In the genomic region with DNA sequence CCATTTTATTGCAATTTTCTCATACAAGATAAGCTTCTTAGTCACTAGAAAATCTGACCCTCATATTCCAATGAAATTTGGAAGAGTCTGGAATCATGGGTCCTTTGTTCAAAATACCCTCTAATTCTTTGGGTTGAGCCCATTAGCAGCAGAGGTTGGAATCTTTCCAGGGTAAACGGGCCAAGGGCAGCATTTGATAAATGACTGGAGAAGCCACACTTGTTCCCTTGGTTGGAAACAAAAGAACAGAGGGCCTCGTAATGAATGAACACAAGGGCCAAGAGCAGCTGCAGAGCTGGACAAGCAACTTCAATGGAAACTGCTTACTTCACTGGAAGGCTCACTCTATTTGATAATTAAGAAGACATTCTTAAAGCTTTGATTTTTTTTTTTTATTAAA, we compare ENCODE assay signal across 18 mouse cellular contexts.
DNase-seq lines count a peak whose midpoint lies in the region; ATAC-seq and TF ChIP-seq lines count a peak whose summit lies in the region.
"Had no signal": no experiment of that assay in that cellular context is flagged by ENCODE, and none has a peak within 500 bp of the region (broad histone marks: within the 10 kb centered on the region; RNA-seq: fewer than 3 reads in every experiment).

No protein-coding gene starts in this region.

- no peak overlapping the region for H3K27ac ChIP-seq in left cerebral cortex, adult 2 months
- H3K27ac ChIP-seq in hindbrain, postnatal 0 days, result no peak overlapping the region
- H3K27ac ChIP-seq: embryonic facial prominence, embryonic 15.5 days; heart, embryonic 15.5 days had no signal

- peak; percentile 10 for DNase-seq in embryo, embryonic 11 days
- DNase-seq in embryo, embryonic 9.5 days (ENCODE audit: extremely low spot score), result no peak
- peak; percentile 68 for DNase-seq in left cerebral cortex, postnatal 4 days
- no peak for DNase-seq in left cerebral cortex, adult 2 months (ENCODE audit: extremely low spot score in 1 of 2, low spot score in 2 of 2)
- peak; percentile 34 to 43 for DNase-seq in adrenal gland, postnatal 36 days
- DNase-seq in hindbrain, postnatal 0 days (ENCODE audit: low spot score), result peak; percentile 78
- no peak for DNase-seq in natural killer cell, adult 2 months (ENCODE audit: low spot score in 2 of 2)
- DNase-seq: cerebellum, adult 9-11 months; heart, adult 18-20 months; kidney, adult 2 months; kidney, postnatal 36 days; thymus, adult 18-20 months had no signal

- no peak for TF ChIP-seq CTCF in left cerebral cortex, adult 2 months (IDR thresholded peaks at IDR 0.05)
- TF ChIP-seq CTCF in hindbrain, postnatal 0 days (IDR thresholded peaks at IDR 0.05; ENCODE audit: low read depth), result no peak

- no peak for ATAC-seq in hindbrain, postnatal 0 days
- ATAC-seq: forebrain, embryonic 15.5 days had no signal

- WGBS in hindbrain, postnatal 0 days, result 23% methylated on average over 2 of the region's 2 CpGs

- no peak overlapping the region for H3K4me2 ChIP-seq in hindbrain, postnatal 0 days (ENCODE audit: low read depth, low read length)
- H3K4me2 ChIP-seq: embryonic facial prominence, embryonic 15.5 days; forebrain, embryonic 15.5 days; heart, embryonic 15.5 days; hindbrain, embryonic 15.5 days; midbrain, embryonic 11.5 days had no signal

- H3K9me3 ChIP-seq in hindbrain, postnatal 0 days (ENCODE audit: low read length), result no peaks in the 10 kb centered on the region
- H3K9me3 ChIP-seq: embryonic facial prominence, embryonic 15.5 days; forebrain, embryonic 15.5 days; heart, embryonic 15.5 days; hindbrain, embryonic 15.5 days had no signal

- H3K4me1 ChIP-seq in hindbrain, postnatal 0 days (ENCODE audit: insufficient read depth, low read length), result no peaks in the 10 kb centered on the region

- H3K4me3 ChIP-seq in left cerebral cortex, adult 2 months, result no peak overlapping the region
- no peak overlapping the region for H3K4me3 ChIP-seq in hindbrain, postnatal 0 days (ENCODE audit: low read length)
- H3K4me3 ChIP-seq: embryonic facial prominence, embryonic 15.5 days; forebrain, embryonic 15.5 days; heart, embryonic 15.5 days; hindbrain, embryonic 15.5 days had no signal

- H3K9ac ChIP-seq in hindbrain, postnatal 0 days (replicated peaks; ENCODE audit: low read length), result no peak overlapping the region
- H3K9ac ChIP-seq: embryonic facial prominence, embryonic 15.5 days; forebrain, embryonic 15.5 days; heart, embryonic 15.5 days; hindbrain, embryonic 15.5 days had no signal

- intact Hi-C loops in left cerebral cortex, postnatal 4 days (cut with DNase I), result loop anchor here (10.0 kb wide), 1 partner anchor 620 kb away; no protein-coding TSS in a partner anchor
- intact Hi-C loops in left cerebral cortex, adult 2 months (cut with DNase I), result loop anchor here (5.0 to 10.0 kb wide), 2 partner anchors 408 to 510 kb away; no protein-coding TSS in a partner anchor

- no peaks in the 10 kb centered on the region for H3K27me3 ChIP-seq in hindbrain, postnatal 0 days (ENCODE audit: insufficient read depth, low read length)
- H3K27me3 ChIP-seq: forebrain, embryonic 15.5 days; heart, embryonic 15.5 days; hindbrain, embryonic 15.5 days had no signal

- H3K36me3 ChIP-seq in hindbrain, postnatal 0 days (ENCODE audit: insufficient read depth, low read length), result no peaks in the 10 kb centered on the region
- H3K36me3 ChIP-seq: embryonic facial prominence, embryonic 15.5 days; forebrain, embryonic 15.5 days; G1E; heart, embryonic 15.5 days; hindbrain, embryonic 15.5 days had no signal

Comparison
In these comparisons a context has a peak if more than half of its experiments do, and no peak if none do; other contexts are left out.
1. DNase-seq: peak in embryo, embryonic 11 days (single experiment), left cerebral cortex, postnatal 4 days (single experiment), adrenal gland, postnatal 36 days (2 of 2) and hindbrain, postnatal 0 days (single experiment); none in embryo, embryonic 9.5 days (single experiment), left cerebral cortex, adult 2 months (0 of 2) and natural killer cell, adult 2 months (0 of 2).